Mouse (Mus musculus): ENCODE measurements around the gene Gm42906.

GRCm38 (mm10) chr5:151154780-151155179, 273.2 kb downstream of the Gm42906 start:
- TF ChIP-seq CTCF (IDR thresholded peaks at IDR 0.05; ENCODE audit: extremely low read depth, insufficient read depth, low read length) (no peak), POLR2A (IDR thresholded peaks at IDR 0.05; ENCODE audit: extremely low read depth, insufficient read depth, low read length) (no peak)
